ENCODE assay signal across 29 mouse cellular contexts in genomic region chr11:36613807-36614206, GRCm38 (mm10).
DNase-seq lines count a peak whose midpoint lies in the region; ATAC-seq lines count a peak whose summit lies in the region.
"Had no signal": no experiment of that assay in that cellular context is flagged by ENCODE, and none has a peak within 500 bp of the region (broad histone marks: within the 10 kb centered on the region; RNA-seq: fewer than 3 reads in every experiment).

No protein-coding gene starts in this region.

- H3K4me3 ChIP-seq in embryonic facial prominence, embryonic 11.5 days (ENCODE audit: low read depth, low read length), result no peak overlapping the region
- H3K4me3 ChIP-seq in embryonic facial prominence, embryonic 10.5 days, result no peak overlapping the region
- no peak overlapping the region for H3K4me3 ChIP-seq in midbrain, embryonic 12.5 days
- no peak overlapping the region for H3K4me3 ChIP-seq in midbrain, embryonic 15.5 days
- H3K4me3 ChIP-seq in forebrain, embryonic 15.5 days, result no peak overlapping the region
- H3K4me3 ChIP-seq: embryonic facial prominence, embryonic 12.5 days; erythroblast, embryonic 14.5 days; gastrocnemius, adult 2 months; heart, embryonic 12.5 days; heart, embryonic 15.5 days; hindbrain, embryonic 10.5 days; hindbrain, embryonic 13.5 days; intestine, embryonic 15.5 days had no signal

- H3K4me1 ChIP-seq in embryonic facial prominence, embryonic 11.5 days (ENCODE audit: control insufficient read depth, insufficient read depth, low read length), result no peaks in the 10 kb centered on the region
- no peaks in the 10 kb centered on the region for H3K4me1 ChIP-seq in embryonic facial prominence, embryonic 10.5 days
- peaks cover 3% of the 10 kb centered on the region; the same call in 1 of the 2 replicates for H3K4me1 ChIP-seq in midbrain, embryonic 12.5 days
- H3K4me1 ChIP-seq in midbrain, embryonic 15.5 days, result peaks cover 12% of the 10 kb centered on the region; the same call in 1 of the 2 replicates
- H3K4me1 ChIP-seq in forebrain, embryonic 15.5 days, result peaks cover 8% of the 10 kb centered on the region; the same call in 1 of the 2 replicates
- H3K4me1 ChIP-seq: embryonic facial prominence, embryonic 12.5 days; heart, embryonic 12.5 days; heart, embryonic 15.5 days; hindbrain, embryonic 10.5 days; intestine, embryonic 15.5 days had no signal

- H3K36me3 ChIP-seq in embryonic facial prominence, embryonic 11.5 days (replicated peaks; ENCODE audit: control insufficient read depth, insufficient read depth, low read depth, low read length), result no peaks in the 10 kb centered on the region
- H3K36me3 ChIP-seq in embryonic facial prominence, embryonic 10.5 days (replicated peaks), result no peaks in the 10 kb centered on the region
- H3K36me3 ChIP-seq in midbrain, embryonic 12.5 days, result no peaks in the 10 kb centered on the region
- no peaks in the 10 kb centered on the region for H3K36me3 ChIP-seq in midbrain, embryonic 15.5 days (replicated peaks)
- H3K36me3 ChIP-seq in forebrain, embryonic 15.5 days, result no peaks in the 10 kb centered on the region
- H3K36me3 ChIP-seq: embryonic facial prominence, embryonic 12.5 days; heart, embryonic 12.5 days; heart, embryonic 15.5 days; hindbrain, embryonic 10.5 days; hindbrain, embryonic 13.5 days; intestine, embryonic 15.5 days had no signal

- no peak overlapping the region for H3K27ac ChIP-seq in embryonic facial prominence, embryonic 11.5 days (replicated peaks; ENCODE audit: low read depth, low read length)
- H3K27ac ChIP-seq in embryonic facial prominence, embryonic 10.5 days (replicated peaks), result no peak overlapping the region
- H3K27ac ChIP-seq in midbrain, embryonic 12.5 days (replicated peaks), result no peak overlapping the region
- no peak overlapping the region for H3K27ac ChIP-seq in midbrain, embryonic 15.5 days
- no peak overlapping the region for H3K27ac ChIP-seq in forebrain, embryonic 15.5 days (replicated peaks)
- H3K27ac ChIP-seq: embryonic facial prominence, embryonic 12.5 days; gastrocnemius, adult 2 months; heart, embryonic 15.5 days; hindbrain, embryonic 10.5 days; hindbrain, embryonic 13.5 days; intestine, embryonic 15.5 days had no signal

- H3K27me3 ChIP-seq in embryonic facial prominence, embryonic 11.5 days (ENCODE audit: control insufficient read depth, insufficient read depth, low read length), result no peaks in the 10 kb centered on the region
- H3K27me3 ChIP-seq in embryonic facial prominence, embryonic 10.5 days (replicated peaks; ENCODE audit: low read depth, poor library complexity, severe bottlenecking), result no peaks in the 10 kb centered on the region
- H3K27me3 ChIP-seq in midbrain, embryonic 12.5 days, result no peaks in the 10 kb centered on the region
- H3K27me3 ChIP-seq in midbrain, embryonic 15.5 days (replicated peaks), result no peaks in the 10 kb centered on the region
- H3K27me3 ChIP-seq in forebrain, embryonic 15.5 days, result no peaks in the 10 kb centered on the region
- H3K27me3 ChIP-seq: embryonic facial prominence, embryonic 12.5 days; heart, embryonic 12.5 days; heart, embryonic 15.5 days; hindbrain, embryonic 13.5 days; intestine, embryonic 15.5 days had no signal

- no peak overlapping the region for H3K9ac ChIP-seq in embryonic facial prominence, embryonic 11.5 days (replicated peaks; ENCODE audit: low read length)
- no peak overlapping the region for H3K9ac ChIP-seq in midbrain, embryonic 12.5 days (replicated peaks)
- H3K9ac ChIP-seq in midbrain, embryonic 15.5 days, result no peak overlapping the region
- no peak overlapping the region for H3K9ac ChIP-seq in forebrain, embryonic 15.5 days (replicated peaks)
- H3K9ac ChIP-seq: embryonic facial prominence, embryonic 12.5 days; heart, embryonic 12.5 days; heart, embryonic 15.5 days; hindbrain, embryonic 13.5 days; intestine, embryonic 15.5 days had no signal

- WGBS in embryonic facial prominence, embryonic 11.5 days, result 59% methylated on average over 6 of the region's 6 CpGs
- WGBS in embryonic facial prominence, embryonic 10.5 days, result 77% methylated on average over 6 of the region's 6 CpGs
- 62% methylated on average over 6 of the region's 6 CpGs for WGBS in midbrain, embryonic 12.5 days
- 67% methylated on average over 6 of the region's 6 CpGs for WGBS in midbrain, embryonic 15.5 days
- WGBS in forebrain, embryonic 15.5 days, result 34% methylated on average over 6 of the region's 6 CpGs

- no peak for ATAC-seq in embryonic facial prominence, embryonic 11.5 days (replicated peaks; ENCODE audit: insufficient number of reproducible peaks, low FRiP score, low TSS enrichment, low read depth)
- ATAC-seq in midbrain, embryonic 12.5 days (ENCODE audit: low FRiP score, low read depth), result peak; percentile 38; the same call in 1 of the 2 replicates
- ATAC-seq in midbrain, embryonic 15.5 days (replicated peaks), result no peak
- no peak for ATAC-seq in forebrain, embryonic 15.5 days (replicated peaks)
- ATAC-seq: activated CD4-positive, CD25-positive, alpha-beta regulatory T cell, adult 4 months; hindbrain, embryonic 16.5 days; intestine, embryonic 15.5 days had no signal

- peak; percentile 24 for DNase-seq in embryonic facial prominence, embryonic 11.5 days (ENCODE audit: low spot score)
- no peak for DNase-seq in embryonic facial prominence, embryonic 10.5 days (ENCODE audit: low spot score)
- peak; percentile 66 for DNase-seq in retina, postnatal 1 day
- no peak for DNase-seq in adrenal gland, adult 18-20 months (ENCODE audit: low spot score in 2 of 2)
- DNase-seq in adrenal gland, postnatal 14 days, result no peak
- DNase-seq: adrenal gland, postnatal 10 days; cerebellum, adult 11-12 months; cerebellum, adult 8-10 months; cerebellum, postnatal 10 days; cerebellum, postnatal 36 days; embryo, embryonic 11 days; gastrocnemius, adult 2 months; gastrocnemius, postnatal 14 days; heart, adult 11 months; heart, postnatal 10 days; heart, postnatal 36 days; kidney, adult 11 months had no signal

- H3K4me2 ChIP-seq in embryonic facial prominence, embryonic 11.5 days (ENCODE audit: low read depth, low read length), result no peak overlapping the region
- no peak overlapping the region for H3K4me2 ChIP-seq in midbrain, embryonic 12.5 days (replicated peaks)
- H3K4me2 ChIP-seq in midbrain, embryonic 15.5 days, result no peak overlapping the region
- peak overlapping the region; percentile 15; the same call in 1 of the 2 replicates for H3K4me2 ChIP-seq in forebrain, embryonic 15.5 days (replicated peaks)
- H3K4me2 ChIP-seq: embryonic facial prominence, embryonic 12.5 days; heart, embryonic 12.5 days; heart, embryonic 15.5 days; hindbrain, embryonic 13.5 days; intestine, embryonic 15.5 days had no signal

- no peaks in the 10 kb centered on the region for H3K9me3 ChIP-seq in embryonic facial prominence, embryonic 11.5 days (replicated peaks; ENCODE audit: control insufficient read depth, low read length)
- H3K9me3 ChIP-seq in embryonic facial prominence, embryonic 10.5 days, result no peaks in the 10 kb centered on the region
- no peaks in the 10 kb centered on the region for H3K9me3 ChIP-seq in midbrain, embryonic 12.5 days
- no peaks in the 10 kb centered on the region for H3K9me3 ChIP-seq in midbrain, embryonic 15.5 days
- H3K9me3 ChIP-seq in forebrain, embryonic 15.5 days, result no peaks in the 10 kb centered on the region
- H3K9me3 ChIP-seq: embryonic facial prominence, embryonic 12.5 days; heart, embryonic 12.5 days; heart, embryonic 15.5 days; hindbrain, embryonic 10.5 days; hindbrain, embryonic 13.5 days; intestine, embryonic 15.5 days had no signal

Comparison
In these comparisons a context has a peak if more than half of its experiments do, and no peak if none do; other contexts are left out.
1. DNase-seq: peak in embryonic facial prominence, embryonic 11.5 days (single experiment) and retina, postnatal 1 day (single experiment); none in embryonic facial prominence, embryonic 10.5 days (single experiment), adrenal gland, adult 18-20 months (0 of 2) and adrenal gland, postnatal 14 days (single experiment).